Mouse (Mus musculus): ENCODE results near the gene Mdm4. TPM values are rescaled to one million over a fixed set of nuclear protein-coding genes. Genes with fewer than 3 reads are reported as not detected.
"Not testable (repeated sequence)": the region's sequence is repeated elsewhere in the genome, so short reads cannot be mapped to it uniquely, and the experiment has no call there.

The Mdm4 gene
- total RNA-seq, 2 experiments from 2014 or later: 65.7 to 68.7 TPM

GRCm38 (mm10) chr1:133054326-133054725, 24.0 kb upstream of the Mdm4 start:
- DNase-seq (ENCODE audit: low spot score in 2 of 2): no peak

- DNase-seq (ENCODE audit: low spot score in 2 of 2): no peak
Measured at GRCm38 (mm10) chr1:133053034-133053433, 22.7 kb upstream of the Mdm4 start.

- no peak for DNase-seq (ENCODE audit: low spot score in 2 of 2)
Measured at GRCm38 (mm10) chr1:133051829-133052228, 21.5 kb upstream of the Mdm4 start.

- no peak for DNase-seq (ENCODE audit: low spot score in 2 of 2)
Measured at GRCm38 (mm10) chr1:133050001-133050431, 19.7 kb upstream of the Mdm4 start.

GRCm38 (mm10) chr1:133048690-133049089, 18.3 kb upstream of the Mdm4 start:
- DNase-seq (ENCODE audit: low spot score in 2 of 2): no peak

GRCm38 (mm10) chr1:133047575-133047974, 17.2 kb upstream of the Mdm4 start:
- DNase-seq (ENCODE audit: low spot score in 2 of 2): no peak

GRCm38 (mm10) chr1:133046441-133046931, 16.1 kb upstream of the Mdm4 start:
- DNase-seq (ENCODE audit: low spot score in 2 of 2): peak in 1 of 2 experiments; percentile 43

GRCm38 (mm10) chr1:133045861-133046440, 15.6 kb upstream of the Mdm4 start:
- peak; percentile 75 to 80 for DNase-seq (ENCODE audit: low spot score in 2 of 2)

- no peak for DNase-seq (ENCODE audit: low spot score in 2 of 2)
Measured at GRCm38 (mm10) chr1:133045011-133045860, 14.9 kb upstream of the Mdm4 start, which contains the start of gene Pik3c2b. Gene Pik3c2b (plus strand): TSS chr1:133045667.

- DNase-seq (ENCODE audit: low spot score in 2 of 2): peak in 1 of 2 experiments; percentile 49
Measured at GRCm38 (mm10) chr1:133039505-133039949, 9.2 kb upstream of the Mdm4 start.

GRCm38 (mm10) chr1:133034682-133035081, 4.3 kb upstream of the Mdm4 start:
- not testable (repeated sequence) for DNase-seq (ENCODE audit: low spot score in 2 of 2)

GRCm38 (mm10) chr1:133034091-133034460, 3.7 kb upstream of the Mdm4 start:
- peak; percentile 52 to 56 for DNase-seq (ENCODE audit: low spot score in 2 of 2)

GRCm38 (mm10) chr1:133033316-133034090, 3.1 kb upstream of the Mdm4 start:
- DNase-seq (ENCODE audit: low spot score in 2 of 2): peak; percentile 56 to 72

- DNase-seq (ENCODE audit: low spot score in 2 of 2): no peak
Measured at GRCm38 (mm10) chr1:133032981-133033315, 2.6 kb upstream of the Mdm4 start.

- DNase-seq (ENCODE audit: low spot score in 2 of 2): no peak
Measured at GRCm38 (mm10) chr1:133029744-133030143, 617 bp downstream of the Mdm4 start.

- DNase-seq (ENCODE audit: low spot score in 2 of 2): no peak
Measured at GRCm38 (mm10) chr1:133027980-133028379, 2.4 kb downstream of the Mdm4 start.

GRCm38 (mm10) chr1:133027126-133027525, 3.2 kb downstream of the Mdm4 start:
- no peak for DNase-seq (ENCODE audit: low spot score in 2 of 2)

GRCm38 (mm10) chr1:133025796-133026190, 4.6 kb downstream of the Mdm4 start:
- DNase-seq (ENCODE audit: low spot score in 2 of 2): not testable (repeated sequence)

- peak; percentile 74 to 77 for DNase-seq (ENCODE audit: low spot score in 2 of 2)
Measured at GRCm38 (mm10) chr1:133025051-133025795, 5.1 kb downstream of the Mdm4 start.

GRCm38 (mm10) chr1:133024426-133024825, 5.9 kb downstream of the Mdm4 start:
- DNase-seq (ENCODE audit: low spot score in 2 of 2): no peak

GRCm38 (mm10) chr1:133023723-133024122, 6.6 kb downstream of the Mdm4 start:
- DNase-seq (ENCODE audit: low spot score in 2 of 2): not testable (repeated sequence)

All from adrenal gland, adult 18-20 months (tissue).